Mouse (Mus musculus) olfactory bulb, adult 2 months (tissue): Measurements from ENCODE around the gene Pilrb1.

Experiments
- CTCF ChIP-seq: fragments of 200-500 bp; IDR thresholded peaks from 2 replicates; pipeline ENCODE4 v1.5.1; 2012; ENCODE audit warnings: low read depth, mild to moderate bottlenecking, low read length, moderate library complexity; ENCODE audit not compliant: insufficient read depth
- POLR2A ChIP-seq: fragments of 200-500 bp; IDR thresholded peaks from 2 replicates; pipeline ENCODE4 v1.6.1; 2012; ENCODE audit warnings: mild to moderate bottlenecking, low read depth, low read length, moderate library complexity; ENCODE audit not compliant: insufficient read depth

DNA sequence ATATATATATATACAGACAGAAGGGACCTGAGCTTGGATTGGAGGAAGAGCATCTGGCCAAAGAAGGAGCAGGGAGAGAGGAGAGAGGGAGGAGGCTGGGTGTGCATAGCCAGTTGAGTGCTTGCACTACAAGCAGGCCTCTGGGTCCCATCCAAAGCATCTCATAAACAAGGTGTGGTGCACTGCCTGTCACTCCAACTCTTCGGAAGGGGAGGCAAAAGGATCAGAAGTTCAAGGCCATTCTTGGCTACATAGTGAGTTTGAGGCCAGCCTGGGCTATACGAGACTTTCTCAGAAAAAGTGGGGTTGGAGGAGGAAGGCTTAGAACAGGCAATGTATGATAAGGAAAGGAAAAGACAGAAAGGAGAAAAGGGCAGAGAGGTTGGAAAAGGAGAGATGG lies 31.9 kb downstream of the Pilrb1 start:
- no peak for TF ChIP-seq CTCF
- no peak for TF ChIP-seq POLR2A
